Mouse (Mus musculus) midbrain, embryonic 16.5 days (tissue): ENCODE data around the gene Hoxd13. TPM values are rescaled to one million over a fixed set of nuclear protein-coding genes. Genes with fewer than 3 reads are reported as not detected.

Source experiments
- ATAC-seq: fragments of 200-750 bp; cut with Nextera tagmentation; 2 replicates; pipeline ENCODE4 v1.8.0; 2017; ENCODE audit warnings: moderate TSS enrichment
- H3K27ac ChIP-seq: fragments of 300-500 bp; sonication (generic); 2 replicates; pipeline ENCODE4 v1.5.1; 2014; ENCODE audit warnings: mild to moderate bottlenecking, low read length, mixed read lengths
- H3K27me3 ChIP-seq: fragments of 300-500 bp; sonication (generic); 2 replicates; pipeline ENCODE4 v1.6.1; 2014; ENCODE audit warnings: low read depth, low read length, mixed read lengths; ENCODE audit not compliant: control insufficient read depth, insufficient read depth
- H3K36me3 ChIP-seq: fragments of 300-500 bp; sonication (generic); 2 replicates; pipeline ENCODE4 v1.6.1; 2014; ENCODE audit warnings: mild to moderate bottlenecking, low read length, moderate library complexity, mixed read lengths; ENCODE audit not compliant: control insufficient read depth, insufficient read depth
- H3K4me1 ChIP-seq: fragments of 300-500 bp; sonication (generic); 2 replicates; pipeline ENCODE4 v1.6.1; 2014; ENCODE audit warnings: mild to moderate bottlenecking, low read length, mixed read lengths; ENCODE audit not compliant: control insufficient read depth, insufficient read depth
- H3K4me2 ChIP-seq: fragments of 300-500 bp; sonication (generic); 2 replicates; pipeline ENCODE4 v1.6.1; 2014; ENCODE audit warnings: mild to moderate bottlenecking, low read length, mixed read lengths
- H3K4me3 ChIP-seq: fragments of 300-500 bp; sonication (generic); 2 replicates; pipeline ENCODE4 v1.5.1; 2014; ENCODE audit warnings: low read depth, mild to moderate bottlenecking, low read length, moderate library complexity, mixed read lengths
- H3K9ac ChIP-seq: fragments of 300-500 bp; sonication (generic); 2 replicates; pipeline ENCODE4 v1.6.1; 2014; ENCODE audit warnings: low read depth, low read length, mixed read lengths
- H3K9me3 ChIP-seq: fragments of 300-500 bp; sonication (generic); replicated peaks from 2 replicates; pipeline ENCODE4 v1.6.1; 2014; ENCODE audit warnings: mild to moderate bottlenecking, low read length, mixed read lengths; ENCODE audit not compliant: control insufficient read depth, poor library complexity, severe bottlenecking
- WGBS: fragments of 180-500 bp; shearing (Covaris S2); extraction: QIAGEN DNeasy Blood & Tissue Kit; methylation state at CpG from one replicate; pipeline ENCODE4 v1.1.7; 2014; 5-methylcytosine and 5-hydroxymethylcytosine counted together
- microRNA-seq: library from miRNA; unstranded; fragments of <30 nt; microRNA quantifications from one replicate; pipeline ENCODE4, GENCODE M21; 2017
- polyA plus RNA-seq: library from polyadenylated mRNA; unstranded; fragments of >200 nt; fragmentation: Nextera tagmentation; extraction: Ambion mirVana; gene quantifications from 2 replicates; pipeline ENCODE4 v1.2.1, GENCODE M21; 2015

Gene Hoxd13
- polyA plus RNA-seq, 1 experiment from 2014 or later = not detected

GRCm38 (mm10) chr2:74720955-74721491 lies 52.9 kb downstream of the Hoxd13 start:
- ATAC-seq = no peak
- 1% methylated on average over 5 of the region's 5 CpGs for WGBS
- H3K4me2 ChIP-seq = no peak overlapping the region
- H3K27me3 ChIP-seq = peaks cover 96% of the 10 kb centered on the region
- H3K4me3 ChIP-seq = no peak overlapping the region
- H3K27ac ChIP-seq = no peak overlapping the region
- H3K9me3 ChIP-seq = no peaks in the 10 kb centered on the region
- H3K9ac ChIP-seq = no peak overlapping the region
- no peaks in the 10 kb centered on the region for H3K36me3 ChIP-seq
- no peaks in the 10 kb centered on the region for H3K4me1 ChIP-seq

Small RNA genes within 50 kb of the gene (microRNA-seq; reads per million reads assigned to microRNA genes)
- not detected for gene Gm44463

Other genes starting within 250 kb of the Hoxd13 start
- gene Lnpk, start 88.9 kb upstream of the Hoxd13 start, polyA plus RNA-seq = 52.0 and 55.2 TPM in 2 replicates
- 0.21 and 0.42 TPM in 2 replicates for gene Evx2, start 8.8 kb upstream of the Hoxd13 start, polyA plus RNA-seq
- gene Hoxd12, start 6.7 kb downstream of the Hoxd13 start, polyA plus RNA-seq = not detected in 2 replicates
- gene Hoxd11, start 11.2 kb downstream of the Hoxd13 start, polyA plus RNA-seq = not detected in 2 replicates
- gene Hoxd10, start 23.6 kb downstream of the Hoxd13 start, polyA plus RNA-seq = not detected in 2 replicates
- gene Hoxd9, start 29.4 kb downstream of the Hoxd13 start, polyA plus RNA-seq = not detected in 2 replicates
- gene Hoxd8, start 36.3 kb downstream of the Hoxd13 start, polyA plus RNA-seq = not detected in 2 replicates
- 0.17 TPM in 1 of 2 replicates, not detected in the other for gene Hoxd3, start 43.6 kb downstream of the Hoxd13 start, polyA plus RNA-seq
- gene Hoxd4, start 43.6 kb downstream of the Hoxd13 start, polyA plus RNA-seq = not detected in 2 replicates
- gene Gm28230, start 58.4 kb downstream of the Hoxd13 start, polyA plus RNA-seq = not detected in 2 replicates
- 0.11 TPM in 1 of 2 replicates, not detected in the other for gene Hoxd1, start 94.7 kb downstream of the Hoxd13 start, polyA plus RNA-seq
- 155 and 158 TPM in 2 replicates for gene Mtx2, start 157.5 kb downstream of the Hoxd13 start, polyA plus RNA-seq